Mouse (Mus musculus) megakaryocyte, embryonic 14.5 days (primary cell): Measurements from ENCODE around the gene Mark4.

Experiments used
- FLI1 ChIP-seq: IDR thresholded peaks from 2 replicates; pipeline ENCODE4 v1.6.1; 2012; ENCODE audit warnings: low read length, inconsistent platforms, mixed read lengths
- GATA1 ChIP-seq: IDR thresholded peaks from 3 replicates; pipeline ENCODE4 v1.6.1; 2012; ENCODE audit warnings: mixed read lengths, low read length, inconsistent platforms, borderline replicate concordance

DNA sequence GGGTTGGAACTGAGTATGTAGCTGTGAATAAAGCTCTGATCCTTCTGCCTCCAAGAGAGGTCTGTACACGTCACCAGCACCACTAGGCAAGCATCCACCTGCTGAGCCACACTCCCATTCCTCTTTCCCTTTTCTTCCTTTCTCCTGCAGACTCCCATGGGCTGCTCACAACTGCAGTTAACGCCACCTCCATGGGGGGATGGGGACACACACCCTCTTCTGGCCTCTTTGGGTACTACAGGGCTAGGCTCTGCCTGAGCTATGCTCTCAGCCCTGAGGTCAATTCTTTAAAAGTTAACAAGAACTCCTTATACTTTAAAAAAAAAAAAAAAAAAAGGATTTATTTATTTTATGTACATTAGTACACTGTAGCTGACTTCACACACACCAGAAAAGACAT, 26.1 kb downstream of the Mark4 start:
- TF ChIP-seq GATA1 (no peak), FLI1 (no peak)
